Mouse (Mus musculus) cortical plate, adult 2 months (tissue): ENCODE data around the gene Dnmt1.

ENCODE experiments used
- CTCF ChIP-seq: fragments of 200-500 bp; IDR thresholded peaks from 2 replicates; pipeline ENCODE4 v1.5.1; 2011; ENCODE audit warnings: mild to moderate bottlenecking, control low read depth, low read length; ENCODE audit not compliant: insufficient read depth; ENCODE audit errors: extremely low read depth
- POLR2A ChIP-seq: fragments of 200-500 bp; IDR thresholded peaks from 2 replicates; pipeline ENCODE4 v1.6.1; 2011; ENCODE audit warnings: mild to moderate bottlenecking, low read length, control low read depth; ENCODE audit not compliant: insufficient read depth; ENCODE audit errors: extremely low read depth

- TF ChIP-seq CTCF, result no peak
- no peak for TF ChIP-seq POLR2A
Observed at GRCm38 (mm10) chr9:20943911-20944310, 15.8 kb downstream of the Dnmt1 start.
